Mouse (Mus musculus) spleen, postnatal 4 days (tissue): ENCODE results near the gene Tubg2.

Experiments
- DNase-seq, 2 experiments: peaks; one replicate each; pipeline ENCODE4 v3.0.0; 2022; ENCODE audit warnings: low spot score in 2 of 2

The Tubg2 gene

DNA sequence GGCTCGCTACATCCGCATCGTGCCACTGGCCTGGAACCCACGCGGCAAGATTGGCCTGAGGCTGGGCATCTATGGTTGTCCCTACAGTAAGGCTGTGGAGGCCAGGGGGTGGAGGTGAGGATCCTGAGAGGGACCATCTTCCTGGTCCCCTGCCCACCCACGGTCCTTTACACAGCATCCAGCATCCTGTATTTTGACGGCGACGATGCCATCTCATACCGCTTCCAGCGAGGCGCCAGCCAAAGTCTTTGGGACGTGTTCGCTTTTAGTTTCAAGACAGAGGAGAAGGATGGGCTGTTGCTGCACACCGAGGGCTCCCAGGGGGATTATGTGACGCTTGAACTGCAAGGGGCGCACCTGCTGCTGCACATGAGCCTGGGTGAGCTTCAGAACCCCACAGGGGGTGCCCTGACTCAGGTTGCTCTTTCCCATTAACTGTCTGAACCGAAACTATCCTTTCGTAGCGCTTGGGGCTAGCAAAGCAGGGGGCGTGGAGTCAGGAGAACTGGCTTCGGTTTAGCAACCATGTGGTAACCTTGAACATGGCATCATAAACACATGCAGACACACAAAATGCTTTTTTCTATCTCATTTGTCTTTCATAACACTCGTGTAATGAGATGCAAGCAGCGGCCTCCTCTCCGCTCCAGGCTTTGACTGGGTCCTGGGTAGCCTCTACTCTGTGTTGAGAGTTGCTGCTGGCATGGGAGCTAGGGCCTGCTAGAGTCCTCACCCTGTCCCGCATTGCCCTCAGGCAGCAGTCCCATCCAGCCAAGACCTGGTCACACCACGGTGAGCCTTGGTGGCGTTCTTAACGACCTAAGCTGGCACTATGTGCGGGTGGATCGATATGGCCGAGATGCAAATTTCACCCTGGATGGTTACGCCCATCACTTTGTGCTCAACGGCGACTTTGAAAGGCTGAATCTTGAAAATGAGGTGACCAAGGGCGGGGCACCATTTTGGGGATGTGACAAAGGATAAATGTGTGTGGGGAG, 22.7 kb downstream of the Tubg2 start:
- no peak for DNase-seq

DNA sequence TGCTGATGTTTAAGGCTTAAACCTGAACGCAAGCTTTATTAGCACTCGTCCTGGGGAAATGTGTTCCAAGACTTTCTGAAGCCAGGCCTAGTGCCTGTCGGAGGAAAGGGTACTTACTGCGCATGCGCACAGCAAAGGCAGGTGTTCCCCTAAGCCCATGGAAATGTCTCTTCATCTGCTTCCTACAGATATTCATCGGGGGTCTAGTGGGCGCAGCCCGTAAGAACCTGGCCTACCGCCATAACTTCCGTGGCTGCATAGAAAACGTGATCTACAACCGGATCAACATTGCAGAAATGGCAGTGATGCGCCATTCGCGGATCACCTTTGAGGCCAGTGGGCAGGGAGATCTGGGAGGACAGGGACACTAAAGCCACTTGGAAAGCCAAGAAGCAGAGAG, 23.6 kb downstream of the Tubg2 start:
- no peak for DNase-seq

- DNase-seq = no peak
These were observed 24.6 kb downstream of the Tubg2 start for GRCm38 (mm10) chr11:101180261-101180660.

DNA sequence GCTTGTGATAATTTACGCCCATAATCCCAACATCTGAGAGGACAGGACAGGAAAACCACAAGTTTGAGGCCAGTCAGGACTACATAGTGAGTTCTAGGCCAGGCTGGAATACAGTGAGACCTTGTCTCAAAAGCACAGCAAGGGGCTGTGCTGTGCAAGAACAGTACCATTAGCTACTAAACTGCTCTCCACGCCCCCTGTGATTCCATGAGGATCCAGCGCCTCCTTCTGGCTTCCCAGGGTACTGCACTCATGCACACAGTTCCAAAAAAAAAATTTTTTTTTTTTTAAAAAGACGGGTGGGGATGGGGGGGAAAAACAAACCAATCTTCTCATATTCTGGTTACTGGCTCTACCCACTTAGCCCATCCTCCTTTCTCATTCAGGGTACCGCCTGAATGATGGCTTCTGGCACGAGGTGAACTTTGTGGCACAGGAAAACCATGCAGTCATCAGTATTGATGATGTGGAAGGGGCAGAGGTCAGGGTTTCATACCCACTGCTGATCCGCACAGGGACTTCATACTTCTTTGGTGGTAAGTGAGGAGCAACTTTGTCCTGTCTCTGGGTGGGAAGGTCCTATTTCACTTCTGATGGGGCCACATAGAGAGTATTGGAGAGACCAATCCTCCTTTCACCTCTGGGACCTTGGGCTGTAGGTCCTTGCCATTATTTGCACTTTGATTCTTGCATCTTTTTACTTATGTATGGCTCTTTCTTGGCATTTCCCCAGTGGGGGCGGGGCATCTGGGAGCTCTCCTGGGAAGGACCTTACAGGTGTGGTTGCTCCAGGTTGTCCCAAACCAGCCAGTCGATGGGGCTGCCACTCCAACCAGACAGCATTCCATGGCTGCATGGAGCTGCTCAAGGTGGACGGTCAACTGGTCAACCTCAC, 25.4 kb downstream of the Tubg2 start:
- DNase-seq = peak; percentile 63 to 85

GRCm38 (mm10) chr11:101181961-101182360, 26.3 kb downstream of the Tubg2 start:
- no peak for DNase-seq

DNA sequence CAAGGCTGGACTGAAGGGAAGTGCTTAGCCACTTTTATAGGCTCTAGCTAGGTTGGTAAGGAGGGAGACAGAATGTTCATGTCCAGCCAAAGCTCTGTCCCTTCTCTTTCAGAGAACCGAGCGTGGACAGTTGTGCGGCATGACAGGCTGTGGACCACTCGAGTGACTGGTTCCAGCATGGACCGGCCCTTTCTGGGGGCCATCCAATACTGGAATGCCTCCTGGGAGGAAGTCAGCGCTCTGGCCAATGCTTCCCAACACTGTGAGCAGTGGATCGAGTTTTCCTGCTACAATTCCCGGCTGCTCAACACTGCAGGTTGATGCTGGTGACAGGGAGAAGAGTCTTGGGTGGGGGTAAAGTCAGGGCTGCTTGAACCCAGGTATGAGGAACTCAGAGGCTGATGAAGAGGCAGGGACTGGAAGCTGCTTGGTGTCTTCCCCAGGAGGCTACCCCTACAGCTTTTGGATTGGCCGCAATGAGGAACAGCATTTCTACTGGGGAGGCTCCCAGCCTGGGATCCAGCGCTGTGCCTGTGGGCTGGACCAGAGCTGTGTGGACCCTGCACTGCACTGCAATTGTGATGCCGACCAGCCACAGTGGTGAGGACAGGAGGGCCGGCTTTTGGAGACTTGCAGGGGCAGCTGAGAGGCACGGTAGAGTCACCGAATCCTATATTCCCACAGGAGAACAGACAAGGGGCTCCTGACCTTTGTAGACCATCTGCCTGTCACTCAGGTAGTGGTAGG, 27.2 kb downstream of the Tubg2 start:
- DNase-seq = no peak

- no peak for DNase-seq
These were observed 29.3 kb downstream of the Tubg2 start for GRCm38 (mm10) chr11:101184984-101185383.

DNA sequence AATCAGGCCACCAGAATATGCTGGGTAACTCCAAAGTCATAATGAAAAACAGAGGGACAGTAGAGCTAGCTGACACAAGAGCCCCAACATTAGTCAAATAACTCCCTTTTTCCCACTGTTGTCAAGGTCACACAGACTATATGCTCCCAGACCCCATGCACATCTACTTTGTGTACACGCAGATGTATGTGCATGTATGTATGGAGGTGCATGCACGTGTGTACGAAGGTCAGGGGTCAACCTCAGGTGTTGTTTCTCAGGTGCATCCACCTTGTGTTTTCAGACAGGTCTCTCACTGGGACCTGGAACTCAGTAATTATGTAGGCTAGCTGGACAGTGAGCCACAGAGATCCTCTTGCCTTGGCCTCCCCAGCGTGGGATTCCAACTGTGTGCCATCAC, 29.7 kb downstream of the Tubg2 start:
- DNase-seq = no peak

DNA sequence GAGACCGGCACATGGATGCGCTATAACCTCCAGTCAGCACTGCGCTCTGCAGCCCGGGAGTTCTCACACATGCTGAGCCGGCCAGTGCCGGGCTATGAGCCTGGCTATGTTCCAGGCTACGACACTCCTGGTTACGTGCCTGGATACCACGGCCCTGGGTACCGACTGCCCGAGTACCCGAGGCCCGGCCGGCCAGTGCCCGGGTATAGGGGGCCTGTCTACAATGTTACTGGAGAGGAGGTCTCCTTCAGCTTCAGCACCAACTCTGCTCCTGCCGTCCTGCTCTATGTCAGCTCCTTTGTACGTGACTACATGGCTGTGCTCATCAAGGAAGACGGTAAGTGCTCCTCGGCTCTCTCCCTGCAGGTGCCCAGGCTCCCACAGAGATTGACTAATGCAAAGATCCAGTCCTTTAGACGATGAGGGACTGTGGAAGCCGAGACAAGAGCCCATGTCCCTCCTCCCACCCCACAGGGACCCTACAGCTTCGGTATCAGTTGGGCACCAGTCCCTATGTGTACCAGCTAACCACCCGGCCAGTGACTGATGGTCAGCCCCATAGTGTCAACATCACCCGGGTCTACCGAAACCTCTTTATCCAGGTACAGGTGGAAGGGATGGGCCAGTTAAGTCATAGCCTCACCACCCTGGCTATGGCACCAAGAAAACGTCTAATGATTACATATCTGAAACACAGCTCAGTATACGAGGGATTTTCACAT, 31.0 kb downstream of the Tubg2 start:
- no peak for DNase-seq

DNA sequence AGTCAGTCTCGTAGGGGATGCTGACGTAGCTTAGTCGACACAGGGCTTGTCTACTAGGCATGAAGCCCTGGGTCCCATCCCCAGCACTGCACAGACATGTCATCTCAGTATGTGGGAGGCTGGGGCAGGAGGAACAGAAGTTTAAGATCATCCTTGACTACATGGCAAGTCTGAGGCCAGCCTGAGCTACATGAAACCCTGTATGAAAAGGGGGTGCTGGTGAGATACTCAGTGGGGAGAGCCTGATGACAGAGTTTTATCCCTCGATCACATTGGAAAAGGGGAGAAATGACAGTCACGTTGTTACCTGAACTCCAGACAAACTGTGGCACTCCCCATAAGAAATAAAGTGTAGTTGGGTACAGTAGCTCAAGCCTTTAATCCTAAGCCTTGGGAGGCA, 31.8 kb downstream of the Tubg2 start:
- no peak for DNase-seq

DNA sequence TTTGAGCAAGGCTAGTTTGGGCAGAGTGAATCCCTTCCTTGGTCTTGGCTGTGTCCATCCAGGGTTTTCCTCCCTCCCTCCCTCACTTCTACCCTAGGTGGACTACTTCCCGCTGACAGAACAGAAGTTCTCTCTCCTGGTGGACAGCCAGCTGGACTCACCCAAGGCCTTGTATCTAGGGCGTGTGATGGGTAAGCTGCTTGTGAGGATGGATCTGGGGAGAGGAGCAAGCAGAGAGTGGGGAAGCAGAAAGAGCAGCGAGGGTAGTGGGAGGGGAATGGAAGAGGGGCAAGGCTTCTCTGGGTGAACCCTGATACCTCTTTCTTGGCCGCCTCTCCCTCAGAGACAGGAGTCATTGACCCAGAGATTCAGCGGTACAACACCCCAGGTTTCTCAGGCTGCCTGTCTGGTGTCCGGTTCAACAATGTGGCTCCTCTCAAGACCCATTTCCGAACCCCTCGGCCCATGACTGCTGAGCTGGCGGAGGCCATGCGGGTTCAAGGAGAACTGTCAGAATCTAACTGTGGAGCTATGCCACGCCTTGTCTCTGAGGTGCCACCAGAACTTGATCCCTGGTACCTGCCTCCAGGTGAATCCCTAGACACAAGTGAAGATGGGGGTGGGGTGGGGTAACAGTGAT, 32.6 kb downstream of the Tubg2 start:
- DNase-seq = no peak

DNA sequence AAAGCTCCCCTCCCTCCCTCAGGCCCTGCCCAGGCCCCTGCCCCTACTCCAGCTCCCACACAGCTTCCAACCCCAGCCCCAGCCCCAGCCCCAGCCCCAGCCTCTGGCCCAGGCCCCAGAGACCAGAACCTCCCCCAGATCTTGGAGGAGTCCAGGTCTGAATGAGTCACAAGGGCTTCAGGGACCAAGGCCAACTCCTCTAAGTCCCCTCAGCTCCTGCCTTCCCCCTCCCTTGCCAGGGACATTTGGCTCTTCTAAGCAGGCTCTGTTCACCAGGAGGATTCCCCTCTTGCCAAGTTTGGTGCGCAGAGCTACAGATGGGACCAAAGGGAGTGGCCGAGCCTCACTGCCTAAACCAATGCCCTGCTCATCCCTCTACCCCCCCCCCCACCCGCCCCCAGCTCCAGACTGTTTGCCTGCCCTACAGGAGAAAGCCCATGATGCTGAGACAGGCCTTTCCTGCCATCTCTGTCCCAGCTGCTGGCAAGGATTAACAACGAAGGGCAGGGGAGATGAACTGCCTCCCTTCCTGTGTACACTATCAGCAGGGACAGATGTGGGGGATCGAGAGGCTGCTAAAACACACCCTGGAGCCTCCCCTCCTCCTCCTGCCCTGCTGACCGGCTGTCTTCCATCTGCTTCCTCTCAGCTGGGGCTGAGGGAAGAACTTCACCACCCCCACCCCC, 33.9 kb downstream of the Tubg2 start:
- DNase-seq = peak in 1 of 2 experiments; percentile 67

- DNase-seq = peak in 1 of 2 experiments; percentile 50
These were observed 34.6 kb downstream of the Tubg2 start for GRCm38 (mm10) chr11:101190181-101190912.

DNA sequence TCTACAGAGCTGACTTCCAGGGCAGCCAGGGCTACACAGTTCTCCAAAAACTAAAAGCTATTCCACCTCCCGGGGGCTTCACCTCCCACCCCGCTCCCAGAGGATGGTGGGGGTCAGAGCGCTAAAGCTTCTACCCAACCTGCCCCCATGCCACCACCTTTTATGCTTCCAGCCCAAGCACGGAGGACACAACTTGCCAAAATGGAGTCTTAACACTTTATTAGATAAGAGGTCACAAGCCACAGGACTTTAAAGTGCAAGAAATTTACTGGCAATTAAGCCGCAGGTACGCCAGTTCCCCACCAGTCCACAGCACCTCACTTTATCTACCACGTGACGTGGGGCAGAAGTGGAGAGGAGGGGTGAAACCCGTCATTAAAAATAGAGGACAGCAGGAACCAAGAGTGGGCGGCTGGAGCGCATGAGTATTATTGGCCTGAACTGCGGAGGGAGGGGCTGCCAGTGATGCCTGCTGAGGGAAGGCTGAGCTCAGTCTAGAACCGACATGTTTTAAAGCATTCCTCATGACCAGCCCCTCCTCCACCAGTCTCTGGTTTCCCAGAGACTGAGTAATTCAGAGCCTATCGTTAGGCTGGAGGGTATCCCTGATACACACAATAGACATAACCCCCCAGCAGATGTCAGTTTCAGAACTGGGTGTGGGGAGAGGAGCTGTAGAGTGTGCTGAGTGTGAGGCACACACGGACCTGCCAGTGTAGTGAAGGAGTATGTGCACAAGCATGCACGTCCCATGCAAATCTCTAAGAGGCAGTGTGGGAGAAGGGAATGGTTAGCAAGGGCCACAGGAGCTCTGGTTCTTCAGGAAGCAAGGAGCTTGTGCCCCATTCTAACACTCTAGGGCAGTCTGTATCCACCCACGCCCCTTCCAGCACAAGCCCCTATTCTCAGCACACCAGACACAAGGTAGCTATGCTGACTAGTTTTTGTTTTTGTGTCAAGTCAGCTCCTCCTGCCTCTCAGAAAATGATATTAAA, 35.5 kb downstream of the Tubg2 start:
- no peak for DNase-seq

GRCm38 (mm10) chr11:101191919-101192470, 36.3 kb downstream of the Tubg2 start:
- no peak for DNase-seq

DNA sequence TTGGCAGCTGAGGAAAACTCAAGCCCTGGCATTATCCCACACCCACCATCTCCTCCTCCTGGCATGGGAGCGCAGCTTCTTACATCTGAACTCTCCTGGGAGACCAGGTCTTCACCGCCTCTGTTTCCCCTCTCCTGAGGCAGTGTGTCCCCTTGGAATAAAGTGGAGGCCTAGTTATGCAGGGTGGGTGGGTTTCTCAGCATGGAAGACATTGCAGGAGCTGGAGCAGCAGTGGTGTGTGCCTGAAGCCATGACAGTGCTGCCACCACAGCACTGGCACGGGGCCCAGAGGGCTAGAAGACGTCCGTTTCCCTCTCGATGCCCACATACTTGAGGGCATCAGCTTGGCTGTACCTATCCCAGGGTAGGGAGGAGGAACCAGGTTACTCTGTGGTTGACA, 36.9 kb downstream of the Tubg2 start:
- no peak for DNase-seq

- no peak for DNase-seq
These were observed 37.4 kb downstream of the Tubg2 start for GRCm38 (mm10) chr11:101193076-101193475.

DNA sequence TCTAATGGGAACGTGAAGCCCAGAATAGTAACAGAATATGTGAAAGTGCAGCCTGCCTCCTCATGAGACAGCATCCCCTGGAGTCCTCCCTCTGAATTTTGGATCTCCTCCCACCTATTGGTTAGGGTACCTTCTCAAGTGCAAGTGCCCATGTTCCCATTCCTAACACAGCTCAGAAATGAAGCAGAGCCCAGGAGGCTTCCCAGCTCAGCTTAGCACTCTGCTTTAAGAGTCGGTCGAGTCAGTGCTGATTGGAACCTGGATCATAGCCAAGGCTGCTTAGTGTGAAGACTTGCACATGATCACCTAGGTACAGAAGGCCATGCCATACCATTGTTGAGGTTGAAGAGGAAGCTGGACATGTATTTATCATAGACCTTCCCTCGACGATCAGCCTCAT, 38.4 kb downstream of the Tubg2 start:
- no peak for DNase-seq
